Mouse (Mus musculus) myocyte (in vitro differentiated cells): ENCODE measurements at regions not wholly inside any gene's neighbourhood (a gene's known extent, or its start where the extent isn't known, plus 50 kb on each side); places are given as distances from the start of the nearest gene placed in this dataset.

Experiments
- MAX ChIP-seq: IDR thresholded peaks from one replicate; pipeline ENCODE4 v1.6.1; 2011; ENCODE audit warnings: low read depth, mild to moderate bottlenecking, control low read depth
- POLR2A ChIP-seq: IDR thresholded peaks from one replicate; pipeline ENCODE4 v1.6.1; 2011; ENCODE audit warnings: low read depth, mild to moderate bottlenecking, control low read depth, moderate library complexity; ENCODE audit not compliant: insufficient read length
- POLR2AphosphoS2 ChIP-seq: IDR thresholded peaks from one replicate; pipeline ENCODE4 v1.6.1; 2011; ENCODE audit warnings: low read depth, control low read depth; ENCODE audit not compliant: insufficient read length

DNA sequence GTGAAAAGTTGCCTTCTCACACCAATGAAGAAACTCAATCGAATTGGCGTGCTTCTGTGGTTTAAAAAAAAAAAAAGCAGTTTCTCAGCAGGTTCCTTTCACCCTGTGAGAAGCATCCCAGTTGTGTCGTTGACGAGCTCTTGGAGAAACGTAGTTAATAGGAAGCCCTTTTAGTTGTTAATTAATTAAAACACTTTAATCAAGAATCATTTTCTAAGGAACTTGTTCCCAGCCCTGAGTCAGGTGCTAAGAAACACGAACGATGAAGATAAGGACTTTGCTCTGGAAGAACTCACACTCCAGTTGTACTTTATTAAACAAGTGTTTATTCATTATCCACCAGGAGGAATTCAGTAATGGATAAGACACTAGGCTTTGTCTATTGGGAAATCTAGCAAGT is 58.8 kb upstream of the Ak4 start:
- TF ChIP-seq MAX: no peak
- no peak for TF ChIP-seq POLR2A
- TF ChIP-seq POLR2AphosphoS2: no peak
